Mouse (Mus musculus) mature B cell (primary cell): ENCODE results near the gene Rin1.
"Not testable (repeated sequence)": the region's sequence is repeated elsewhere in the genome, so short reads cannot be mapped to it uniquely, and the experiment has no call there.

Experiments used
- in situ Hi-C: fragments of 300-500 bp; cut with MboI; formaldehyde crosslinking; loops from 2 replicates; pipeline ENCODE4 v1.14.3; 2019

Gene Rin1

GRCm38 (mm10) chr19:5068570-5069234, 18.4 kb downstream of the Rin1 start:
- in situ Hi-C loops = no loop called here

- in situ Hi-C loops = no loop called here
Observed at GRCm38 (mm10) chr19:5069486-5069885, 19.2 kb downstream of the Rin1 start.

- in situ Hi-C loops = no loop called here
Observed at GRCm38 (mm10) chr19:5069978-5070377, 19.7 kb downstream of the Rin1 start.

- in situ Hi-C loops = no loop called here
Observed at GRCm38 (mm10) chr19:5071077-5071476, 20.8 kb downstream of the Rin1 start.

- in situ Hi-C loops = no loop called here
Observed at GRCm38 (mm10) chr19:5071545-5072369, 21.5 kb downstream of the Rin1 start.

GRCm38 (mm10) chr19:5072389-5073019, 22.2 kb downstream of the Rin1 start:
- in situ Hi-C loops = no loop called here

- in situ Hi-C loops = no loop called here
Observed at GRCm38 (mm10) chr19:5073028-5073427, 22.7 kb downstream of the Rin1 start.

GRCm38 (mm10) chr19:5073518-5073917, 23.2 kb downstream of the Rin1 start:
- in situ Hi-C loops = no loop called here

- in situ Hi-C loops = no loop called here
Observed at GRCm38 (mm10) chr19:5079279-5079678, 29.0 kb downstream of the Rin1 start.

GRCm38 (mm10) chr19:5082005-5082404, 31.7 kb downstream of the Rin1 start:
- in situ Hi-C loops = no loop called here

- in situ Hi-C loops = no loop called here
Observed at GRCm38 (mm10) chr19:5082596-5082995, 32.3 kb downstream of the Rin1 start.

GRCm38 (mm10) chr19:5083961-5084833, 33.9 kb downstream of the Rin1 start:
- in situ Hi-C loops = no loop called here

- in situ Hi-C loops = no loop called here
Observed at GRCm38 (mm10) chr19:5084834-5085144, 34.5 kb downstream of the Rin1 start.

- in situ Hi-C loops = no loop called here
Observed at GRCm38 (mm10) chr19:5085145-5085863, 35.0 kb downstream of the Rin1 start, which contains the start of gene Tmem151a. TSS of gene Tmem151a (minus strand) at chr19:5085531.

- in situ Hi-C loops = not testable (repeated sequence)
Observed at GRCm38 (mm10) chr19:5086533-5086932, 36.3 kb downstream of the Rin1 start.

GRCm38 (mm10) chr19:5087884-5088728, 37.8 kb downstream of the Rin1 start, which contains the start of gene Yif1a:
TSS of gene Yif1a (plus strand) at chr19:5088538.
- in situ Hi-C loops = no loop called here

GRCm38 (mm10) chr19:5089324-5089723, 39.0 kb downstream of the Rin1 start:
- in situ Hi-C loops = no loop called here

GRCm38 (mm10) chr19:5092083-5092482, 41.8 kb downstream of the Rin1 start:
- in situ Hi-C loops = no loop called here

- in situ Hi-C loops = no loop called here
Observed at GRCm38 (mm10) chr19:5093481-5094242, 43.4 kb downstream of the Rin1 start.
